7 mouse cellular contexts compared by ENCODE assay signal in the genomic region with DNA sequence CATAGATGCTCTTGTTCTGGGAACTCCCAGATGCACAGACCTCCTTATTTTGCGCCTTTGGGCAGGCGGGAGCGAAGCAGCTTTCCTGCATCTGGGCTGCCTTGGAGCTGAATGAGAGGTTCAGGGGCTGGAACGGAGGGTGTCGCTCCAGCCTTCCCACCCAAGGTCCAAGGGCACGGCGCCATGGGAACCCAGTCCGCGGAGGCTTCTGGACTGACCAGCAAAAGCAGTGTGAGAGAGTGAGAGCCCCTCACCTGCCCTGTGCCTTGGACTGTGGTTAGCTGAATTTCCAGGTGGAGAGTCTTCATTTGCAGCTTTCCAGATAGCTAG. TPM values are rescaled to one million over a fixed set of nuclear protein-coding genes. Genes with fewer than 3 reads are reported as not detected.
DNase-seq lines count a peak whose midpoint lies in the region; ATAC-seq lines count a peak whose summit lies in the region.

No protein-coding gene starts in this region.

- peak overlapping the region; percentile 73; the same call in 1 of the 2 replicates for H3K9ac ChIP-seq in forebrain, embryonic 16.5 days (replicated peaks; ENCODE audit: low read depth, low read length)
- H3K9ac ChIP-seq in limb, embryonic 13.5 days, result no peak overlapping the region
- H3K9ac ChIP-seq in stomach, embryonic 15.5 days, result no peak overlapping the region

- H3K27me3 ChIP-seq in forebrain, embryonic 16.5 days (replicated peaks; ENCODE audit: control insufficient read depth, insufficient read depth, low read length), result 0 out of 2 replicates have a peak, but pooled peaks cover 3% of the 10 kb centered on the region
- H3K27me3 ChIP-seq in limb, embryonic 13.5 days, result peaks cover 50% of the 10 kb centered on the region
- peaks cover 30% of the 10 kb centered on the region for H3K27me3 ChIP-seq in stomach, embryonic 15.5 days (replicated peaks)

- intact Hi-C loops in heart, postnatal 14 days (cut with DNase I), result no loop called here

- H3K4me2 ChIP-seq in forebrain, embryonic 16.5 days (ENCODE audit: low read length), result peak overlapping the region; percentile 99
- peak overlapping the region; percentile 92 for H3K4me2 ChIP-seq in limb, embryonic 13.5 days (replicated peaks)
- peak overlapping the region; percentile 90 for H3K4me2 ChIP-seq in stomach, embryonic 15.5 days

- 2% methylated on average over 9 of the region's 9 CpGs for WGBS in forebrain, embryonic 16.5 days
- 6% methylated on average over 9 of the region's 9 CpGs for WGBS in limb, embryonic 13.5 days
- WGBS in stomach, embryonic 15.5 days, result 9% methylated on average over 9 of the region's 9 CpGs

- peaks cover 11% of the 10 kb centered on the region for H3K4me1 ChIP-seq in forebrain, embryonic 16.5 days (replicated peaks; ENCODE audit: control insufficient read depth, insufficient read depth, low read length)
- H3K4me1 ChIP-seq in limb, embryonic 13.5 days, result peaks cover 17% of the 10 kb centered on the region
- H3K4me1 ChIP-seq in stomach, embryonic 15.5 days, result no peaks in the 10 kb centered on the region; the same call in 1 of the 2 replicates

- H3K36me3 ChIP-seq in forebrain, embryonic 16.5 days (ENCODE audit: control insufficient read depth, insufficient read depth), result no peaks in the 10 kb centered on the region
- no peaks in the 10 kb centered on the region for H3K36me3 ChIP-seq in limb, embryonic 13.5 days
- no peaks in the 10 kb centered on the region for H3K36me3 ChIP-seq in stomach, embryonic 15.5 days

- peak overlapping the region; percentile 79 for H3K4me3 ChIP-seq in forebrain, embryonic 16.5 days (replicated peaks; ENCODE audit: low read length)
- H3K4me3 ChIP-seq in limb, embryonic 13.5 days, result peak overlapping the region; percentile 56
- peak overlapping the region; percentile 45; the same call in 1 of the 2 replicates for H3K4me3 ChIP-seq in stomach, embryonic 15.5 days (replicated peaks)

- peak; percentile 37 for ATAC-seq in cerebellum, adult (ENCODE audit: insufficient number of reproducible peaks, low FRiP score, low TSS enrichment)
- no peak for ATAC-seq in forebrain, embryonic 16.5 days
- ATAC-seq in limb, embryonic 13.5 days (ENCODE audit: low FRiP score, low read depth), result no peak
- no peak for ATAC-seq in stomach, embryonic 15.5 days (ENCODE audit: insufficient read depth, low FRiP score, low read depth)

- no peaks in the 10 kb centered on the region for H3K9me3 ChIP-seq in forebrain, embryonic 16.5 days (ENCODE audit: control insufficient read depth, low read length)
- H3K9me3 ChIP-seq in limb, embryonic 13.5 days, result no peaks in the 10 kb centered on the region
- H3K9me3 ChIP-seq in stomach, embryonic 15.5 days, result no peaks in the 10 kb centered on the region

- DNase-seq in ES-CJ7 (ENCODE audit: low read depth, low spot score), result peak; percentile 3
- no peak for DNase-seq in thymus, postnatal 14 days
- DNase-seq in heart, postnatal 14 days, result no peak

- H3K27ac ChIP-seq in forebrain, embryonic 16.5 days (ENCODE audit: low read length), result no peak overlapping the region
- H3K27ac ChIP-seq in limb, embryonic 13.5 days, result no peak overlapping the region
- no peak overlapping the region for H3K27ac ChIP-seq in stomach, embryonic 15.5 days

RNA-seq across cellular contexts. Expression of a gene that starts 1.3 kb away (rescaled TPM):
- polyA plus RNA-seq in forebrain, embryonic 16.5 days (2015; fragmentation: Nextera tagmentation; extraction: Ambion mirVana), result 2.6 and 4.5 TPM in 2 replicates
- polyA plus RNA-seq in limb, embryonic 13.5 days (2015; fragmentation: Nextera tagmentation; extraction: Ambion mirVana), result 1.2 and 1.6 TPM in 2 replicates
- polyA plus RNA-seq in stomach, embryonic 15.5 days (2015; fragmentation: Nextera tagmentation; extraction: Ambion mirVana), result 0.54 and 0.92 TPM in 2 replicates
- not detected for total RNA-seq in heart, postnatal 14 days (2021)
